14 mouse cellular contexts compared by ENCODE assay signal in genomic region chr13:4992876-4993275, GRCm38 (mm10).
"Had no signal": no experiment of that assay in that cellular context is flagged by ENCODE, and none has a peak within 500 bp of the region (broad histone marks: within the 10 kb centered on the region; RNA-seq: fewer than 3 reads in every experiment).

No protein-coding gene starts in this region.

- DNase-seq: kidney, adult 2 months; kidney, postnatal 4 days; left cerebral cortex, postnatal 4 days; lung, adult 18-20 months; lung, postnatal 10 days; thymus, adult 2 months; thymus, postnatal 25 days had no signal

- H3K4me2 ChIP-seq: limb, embryonic 13.5 days; midbrain, embryonic 13.5 days; neural tube, embryonic 12.5 days had no signal

- H3K4me1 ChIP-seq: limb, embryonic 13.5 days; midbrain, embryonic 13.5 days; neural tube, embryonic 12.5 days had no signal

- H3K36me3 ChIP-seq: limb, embryonic 13.5 days; midbrain, embryonic 13.5 days; neural tube, embryonic 12.5 days had no signal

- H3K27ac ChIP-seq: layer of hippocampus, adult 2 months; limb, embryonic 13.5 days; liver, embryonic 14.5 days; midbrain, embryonic 13.5 days; neural tube, embryonic 12.5 days; stomach, postnatal 0 days had no signal

- H3K9me3 ChIP-seq: limb, embryonic 13.5 days; midbrain, embryonic 13.5 days; neural tube, embryonic 12.5 days had no signal

- H3K9ac ChIP-seq: limb, embryonic 13.5 days; liver, embryonic 14.5 days; midbrain, embryonic 13.5 days; neural tube, embryonic 12.5 days had no signal

- H3K27me3 ChIP-seq: limb, embryonic 13.5 days; midbrain, embryonic 13.5 days; neural tube, embryonic 12.5 days had no signal

- ATAC-seq: intestine, embryonic 16.5 days; midbrain, embryonic 13.5 days had no signal

- H3K4me3 ChIP-seq: layer of hippocampus, adult 2 months; limb, embryonic 13.5 days; midbrain, embryonic 13.5 days; neural tube, embryonic 12.5 days had no signal
